Mouse (Mus musculus): ENCODE data around the gene Psma4.
A peak's percentile ranks its signal among the peaks of the same experiment; 100 is the strongest.
"Not testable (repeated sequence)": the region's sequence is repeated elsewhere in the genome, so short reads cannot be mapped to it uniquely, and the experiment has no call there.

Psma4 gene

DNA sequence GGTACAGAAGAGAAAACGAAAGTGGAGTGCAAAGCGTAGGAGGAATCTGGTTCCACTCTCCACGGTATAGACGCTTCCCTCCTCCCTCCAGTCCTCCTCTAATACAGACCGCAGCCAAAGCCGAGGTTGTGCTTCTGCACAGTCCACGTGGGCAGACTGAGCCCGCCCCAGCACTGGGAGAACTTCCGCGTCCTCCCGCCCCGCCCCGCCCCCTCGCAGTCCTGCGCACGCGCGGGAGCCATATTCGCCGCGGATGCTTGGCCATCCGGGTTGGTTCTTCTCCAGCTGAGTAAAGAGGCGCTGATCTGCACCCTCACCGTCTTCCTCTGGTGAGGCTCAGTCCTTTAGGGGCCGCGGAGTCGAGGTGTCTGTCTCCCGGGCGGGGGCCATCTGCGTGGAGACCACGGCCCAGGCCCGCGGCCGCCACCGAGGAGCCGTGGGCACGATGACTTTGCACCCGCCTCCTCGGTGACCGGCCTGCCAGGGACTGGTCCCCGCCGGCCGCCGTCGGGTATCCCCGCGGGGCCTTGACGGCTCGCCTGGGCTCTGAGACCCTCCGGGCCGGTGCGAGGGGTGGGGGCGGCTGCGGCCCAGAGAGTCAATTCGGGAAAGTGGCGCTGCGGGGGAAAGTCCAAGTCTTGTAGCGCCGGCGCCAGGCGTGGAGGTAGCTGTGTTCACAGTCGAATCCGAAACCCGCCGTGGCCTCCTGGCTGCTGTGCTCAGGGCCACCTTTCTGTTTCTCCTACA is at the start of gene Psma4, which contains the start of gene AY074887:
Gene Psma4, plus strand, starts transcription at position 216 of the 747 bp plus-strand sequence.
Gene AY074887, minus strand, starts transcription at position 424 of the 747 bp plus-strand sequence.
- DNase-seq (ENCODE audit: low read depth, low spot score) = peak; percentile 91

DNA sequence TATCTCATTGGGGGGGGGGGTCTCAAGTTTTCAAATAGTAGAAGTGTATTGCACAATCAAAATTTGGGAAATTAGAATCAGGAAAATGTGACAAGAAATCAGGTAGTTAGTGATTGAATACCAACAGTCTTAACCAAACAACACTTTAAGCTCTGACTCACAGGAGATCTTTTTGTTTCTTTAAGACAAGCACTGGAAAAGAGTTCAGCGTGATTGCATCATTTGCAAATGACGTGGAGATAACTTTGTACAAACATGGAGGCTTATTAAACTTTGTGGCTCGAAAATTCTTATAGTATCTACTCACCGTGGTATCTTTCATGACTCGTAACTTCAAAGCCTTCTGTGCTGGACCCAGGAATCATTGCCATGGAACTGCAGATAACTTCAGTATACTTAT is 41.1 kb upstream of the Psma4 start:
- DNase-seq (ENCODE audit: low read depth, low spot score) = no peak

DNA sequence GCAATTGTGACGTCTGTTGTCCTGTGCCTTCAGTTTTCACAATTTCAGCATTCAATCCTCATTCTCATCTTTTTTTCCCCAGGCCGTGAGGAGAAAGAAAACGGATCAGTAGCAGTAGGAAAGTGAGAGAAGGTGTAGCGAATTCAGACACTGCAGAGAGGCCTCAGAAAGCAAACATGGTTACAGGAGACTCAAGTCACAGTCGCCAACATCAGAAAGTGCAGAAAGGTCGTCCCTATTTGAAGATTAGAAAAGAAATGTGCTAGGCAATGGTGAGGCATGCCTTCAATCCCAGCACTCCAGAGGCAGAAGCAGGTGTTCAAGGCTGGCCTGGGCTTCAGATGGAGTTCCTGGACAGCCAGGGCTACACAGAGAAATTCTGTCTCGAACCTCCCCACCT is 35.0 kb upstream of the Psma4 start:
- DNase-seq (ENCODE audit: low read depth, low spot score) = no peak

DNA sequence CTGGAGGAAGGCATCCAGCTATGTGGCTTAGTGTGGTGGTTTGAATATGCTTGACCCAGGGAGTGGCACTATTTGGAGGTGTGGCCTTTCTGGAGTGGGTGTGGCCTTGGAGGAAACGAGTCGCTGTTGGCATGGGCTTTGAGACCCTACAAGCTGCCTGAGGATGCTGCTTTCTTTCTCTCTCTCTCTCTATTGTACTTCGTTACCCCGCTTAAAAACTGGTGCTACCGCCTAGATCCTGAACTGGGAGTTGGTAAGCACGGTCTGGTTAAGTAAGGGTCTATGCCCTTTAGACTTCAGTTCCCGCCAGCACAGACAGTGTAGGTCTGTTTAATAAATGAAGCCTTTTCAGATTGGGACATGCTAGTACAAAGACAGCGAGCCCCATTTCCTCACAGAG is 34.2 kb upstream of the Psma4 start:
- DNase-seq (ENCODE audit: low read depth, low spot score) = peak; percentile 4

DNA sequence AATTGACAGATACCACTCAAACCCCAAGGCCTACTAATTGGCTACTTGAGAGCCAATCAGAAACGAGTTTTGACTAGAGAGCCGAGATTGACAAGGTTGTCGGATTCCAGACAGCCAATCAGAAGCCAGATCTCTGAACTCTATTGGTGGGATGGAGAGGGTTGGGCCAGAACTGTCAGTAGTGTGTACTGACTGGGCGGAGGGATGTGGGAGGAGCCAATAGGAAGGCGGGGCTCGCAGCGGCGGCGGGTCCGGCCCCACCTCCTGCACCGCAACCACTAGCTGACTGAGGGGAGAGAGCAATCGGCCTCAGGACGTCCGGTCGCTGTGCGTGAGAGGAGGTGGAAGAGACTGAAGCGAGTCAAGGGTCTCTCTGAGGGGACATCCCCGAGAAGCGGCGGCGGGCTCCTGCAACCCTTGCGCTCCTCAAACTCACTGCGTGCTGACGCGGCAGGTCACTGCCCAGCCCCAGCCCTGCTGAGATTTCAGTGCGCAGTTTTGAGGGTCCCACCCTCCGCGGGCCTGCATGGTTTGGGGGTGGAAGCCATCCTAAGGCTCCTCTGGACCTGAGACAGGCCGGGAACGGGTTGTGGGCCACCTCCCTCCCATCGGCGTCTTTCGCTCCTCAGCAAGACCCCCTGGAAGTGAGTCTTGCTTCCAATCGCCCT is 33.4 kb upstream of the Psma4 start, which contains the start of gene Hykk:
Gene Hykk, plus strand, starts transcription at position 274 of the 668 bp plus-strand sequence.
- DNase-seq (ENCODE audit: low read depth, low spot score) = peak; percentile 94

DNA sequence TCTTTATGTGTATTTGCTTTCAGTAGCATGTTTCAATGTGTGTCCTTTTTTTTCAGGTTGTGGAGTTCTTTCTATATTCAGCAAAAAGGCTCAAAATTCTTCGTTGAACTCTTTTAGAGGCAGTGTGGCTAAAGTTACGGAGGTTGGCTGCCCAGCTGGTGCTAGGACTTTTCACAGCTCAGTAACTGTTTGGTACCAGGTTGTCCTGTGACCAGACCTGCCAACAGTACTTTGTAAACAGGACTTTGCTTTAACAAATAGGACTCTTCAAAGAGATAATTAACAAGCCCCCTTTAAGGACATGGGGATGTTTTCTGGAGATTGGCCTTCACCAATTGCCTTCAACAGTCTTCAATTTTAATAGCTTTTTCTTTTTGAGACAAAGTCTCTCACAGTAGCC is 32.4 kb upstream of the Psma4 start:
- DNase-seq (ENCODE audit: low read depth, low spot score) = no peak

DNA sequence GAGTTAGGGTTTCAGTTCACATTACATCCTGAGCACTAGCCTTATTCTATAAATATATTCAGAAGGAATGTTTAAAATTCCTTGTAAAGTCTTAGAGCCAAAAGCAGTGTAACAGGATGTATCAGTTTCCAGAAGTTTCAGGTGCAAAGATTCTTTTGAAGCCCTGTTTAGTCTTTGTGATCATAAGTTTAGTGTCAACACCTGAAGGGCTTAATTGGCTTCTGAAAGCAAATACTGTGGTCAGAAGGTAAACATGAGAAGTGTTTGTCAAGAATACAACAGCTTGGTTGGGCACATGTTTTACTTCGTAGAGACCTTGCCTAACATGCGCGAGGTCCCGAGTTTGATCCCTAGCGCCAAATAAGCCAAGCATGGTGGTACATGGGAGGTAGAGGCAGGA is 31.8 kb upstream of the Psma4 start:
- DNase-seq (ENCODE audit: low read depth, low spot score) = no peak

DNA sequence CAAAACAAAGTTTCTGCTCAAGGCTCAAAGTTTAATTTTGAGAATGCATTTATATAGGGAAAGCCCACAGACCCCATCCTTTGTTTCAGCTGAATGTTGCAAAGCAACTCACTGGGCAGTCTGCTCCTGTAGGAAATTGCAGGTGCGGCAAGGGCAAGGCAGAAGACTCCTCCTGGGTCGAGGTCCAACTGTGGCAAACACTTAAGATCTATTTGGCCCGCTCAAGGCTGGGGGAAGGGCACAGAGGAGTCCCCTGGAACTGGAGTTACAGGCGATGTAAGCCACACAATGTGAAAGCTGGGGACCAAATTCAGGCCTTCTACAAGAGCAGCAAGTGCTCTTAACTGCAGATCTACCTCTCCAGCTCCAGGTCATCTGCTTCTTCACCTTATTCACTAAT is 30.6 kb upstream of the Psma4 start:
- DNase-seq (ENCODE audit: low read depth, low spot score) = no peak

DNA sequence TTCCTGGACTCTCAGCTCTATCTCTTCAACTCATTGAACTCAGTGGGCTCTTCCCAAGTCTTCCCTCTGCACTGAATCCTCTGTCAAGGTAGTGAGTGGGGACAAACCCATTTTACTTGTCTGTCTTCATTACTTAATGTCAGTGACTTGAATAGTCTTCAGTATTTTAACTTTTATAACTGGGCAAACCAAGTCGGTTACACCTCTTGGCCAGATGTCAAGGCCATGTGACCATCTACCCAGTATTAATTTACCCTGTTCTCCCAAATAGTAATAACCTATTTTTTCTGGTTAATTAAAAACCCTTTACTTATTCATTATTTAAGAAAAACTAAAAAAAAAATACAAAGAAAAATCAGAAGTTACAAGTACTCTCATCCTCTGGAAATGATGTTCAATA is 19.8 kb upstream of the Psma4 start:
- DNase-seq (ENCODE audit: low read depth, low spot score) = no peak

DNA sequence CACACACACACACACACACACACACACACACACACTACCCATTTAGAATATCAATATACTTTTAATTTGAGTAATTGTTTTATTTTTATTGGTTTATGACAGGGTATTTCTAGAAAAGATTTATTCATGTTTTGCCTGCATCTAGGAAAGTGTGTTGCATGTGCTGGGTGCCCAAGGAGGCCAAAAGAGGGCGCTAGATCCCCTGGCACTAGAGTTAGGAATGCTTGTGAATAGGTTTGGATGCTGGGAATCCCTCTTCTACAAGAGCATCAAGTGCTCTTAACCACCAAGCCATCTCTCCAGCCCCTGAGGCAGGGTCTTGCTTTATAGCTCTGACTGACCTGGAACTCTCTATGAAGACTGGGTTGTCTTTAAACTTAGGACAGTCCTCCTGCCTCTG is 18.8 kb upstream of the Psma4 start:
- DNase-seq (ENCODE audit: low read depth, low spot score) = no peak

DNA sequence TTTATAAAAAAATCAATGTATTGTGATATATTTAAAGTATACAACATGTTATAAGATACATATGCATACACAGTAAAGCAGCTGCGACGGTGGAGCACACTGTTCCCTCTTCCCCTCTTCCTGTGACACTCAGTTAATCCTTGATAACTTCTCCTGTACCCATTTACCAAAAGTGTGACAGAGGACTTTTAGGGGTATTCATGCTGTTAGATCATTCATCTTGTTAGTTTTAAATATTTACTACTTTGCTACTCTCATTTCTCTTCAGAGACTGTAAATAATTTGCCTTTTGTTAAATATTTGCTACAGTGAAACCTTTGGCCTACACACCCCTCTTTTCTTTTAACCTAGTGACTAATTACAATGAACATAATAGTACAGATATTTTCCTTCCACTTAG is 18.2 kb upstream of the Psma4 start:
- DNase-seq (ENCODE audit: low read depth, low spot score) = no peak

DNA sequence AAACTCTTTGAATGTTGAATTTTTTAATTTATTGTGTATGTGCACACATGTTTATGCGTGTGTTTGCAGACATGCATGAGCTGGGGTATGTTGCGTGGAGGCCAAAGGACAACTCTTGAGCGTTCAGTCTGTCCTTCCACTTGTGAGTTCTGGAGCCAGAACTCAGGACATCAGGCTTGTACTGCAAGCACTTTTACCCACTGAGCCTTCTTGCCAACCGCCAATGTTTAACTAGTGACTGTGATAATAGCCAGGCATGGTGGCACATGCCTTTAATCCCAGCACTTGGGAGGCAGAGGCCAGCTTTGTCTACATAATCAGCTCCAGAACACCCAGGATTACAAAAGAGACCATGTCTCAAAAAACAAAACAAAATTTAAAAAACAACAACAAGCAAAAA is 8.5 kb upstream of the Psma4 start:
- no peak for DNase-seq (ENCODE audit: low read depth, low spot score)

DNA sequence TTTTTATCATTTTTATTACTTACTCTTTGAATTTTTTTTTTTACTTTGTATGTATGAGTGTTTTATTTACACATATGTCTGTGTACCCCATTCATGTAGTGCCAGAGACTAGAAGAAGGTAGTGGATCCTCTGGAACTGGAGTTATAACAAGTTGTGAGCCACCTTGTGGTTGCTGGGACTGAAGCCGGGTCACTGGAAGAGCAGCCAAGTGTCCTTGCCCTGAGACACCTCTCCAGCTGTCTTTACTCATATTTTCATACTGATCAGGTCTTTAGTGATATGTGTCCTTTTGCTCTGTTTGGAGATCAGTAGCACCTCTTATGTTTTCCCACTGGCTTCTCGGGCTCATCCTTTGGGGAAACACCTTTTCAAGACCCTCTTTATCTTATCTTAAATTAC is 6.1 kb upstream of the Psma4 start:
- DNase-seq (ENCODE audit: low read depth, low spot score) = no peak

DNA sequence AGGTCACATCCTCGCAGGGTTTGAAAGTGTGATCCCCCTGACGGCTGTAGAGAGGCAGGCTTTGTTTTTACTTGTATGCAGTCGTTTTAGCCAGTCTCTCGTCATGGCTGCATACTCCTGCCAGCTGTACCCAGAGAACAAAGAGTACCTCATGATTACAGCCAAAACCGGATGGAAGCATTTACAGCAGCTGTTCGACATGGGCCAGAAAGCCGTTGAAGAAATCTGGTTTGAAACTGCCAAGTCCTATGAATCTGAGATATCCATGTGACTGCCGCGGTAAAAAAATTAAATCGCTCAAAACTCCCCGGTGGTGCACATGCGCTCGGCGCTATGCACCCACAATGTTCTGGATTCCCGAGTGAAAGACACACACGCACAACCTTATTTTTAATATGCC is 4.3 kb upstream of the Psma4 start:
- DNase-seq (ENCODE audit: low read depth, low spot score) = no peak

DNA sequence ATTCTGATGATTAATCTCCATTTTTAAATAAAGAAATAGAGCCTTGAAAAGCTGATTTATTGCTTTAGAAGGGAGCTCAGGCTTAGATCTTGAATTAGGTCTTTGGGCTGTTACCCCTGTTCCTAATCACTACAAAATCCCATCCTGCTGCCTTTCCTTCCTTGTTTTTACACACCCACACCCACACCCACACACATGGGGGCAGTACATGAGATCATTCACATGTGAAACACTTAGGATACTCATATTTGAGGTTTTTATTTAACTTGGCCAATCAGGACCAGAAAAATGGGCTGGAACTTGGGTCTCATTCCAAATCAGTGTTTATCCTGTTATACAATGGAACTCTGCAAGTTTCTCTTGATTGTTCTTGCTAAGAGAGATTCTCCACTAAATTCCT is 1.1 kb upstream of the Psma4 start:
- DNase-seq (ENCODE audit: low read depth, low spot score) = no peak

DNA sequence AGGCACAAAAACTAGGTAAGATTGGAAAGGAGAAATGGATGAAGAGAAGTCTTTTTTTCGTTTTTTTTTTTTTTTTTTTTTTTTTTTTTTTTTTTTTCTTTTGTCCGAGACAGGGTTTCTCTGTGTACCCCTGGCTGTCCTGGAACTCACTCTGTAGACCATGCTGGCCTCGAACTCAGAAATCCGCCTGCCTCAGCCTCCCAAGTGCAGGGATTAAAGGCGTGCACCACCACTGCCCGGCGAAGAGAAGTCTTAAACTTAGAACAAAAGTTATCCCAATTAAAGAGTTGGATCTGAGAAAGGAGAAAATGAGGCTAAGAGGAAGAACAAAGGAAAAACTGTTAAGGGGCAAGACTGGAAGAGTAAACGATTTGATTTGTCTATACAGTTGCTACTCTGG is 428 bp upstream of the Psma4 start:
- DNase-seq (ENCODE audit: low read depth, low spot score) = not testable (repeated sequence)

DNA sequence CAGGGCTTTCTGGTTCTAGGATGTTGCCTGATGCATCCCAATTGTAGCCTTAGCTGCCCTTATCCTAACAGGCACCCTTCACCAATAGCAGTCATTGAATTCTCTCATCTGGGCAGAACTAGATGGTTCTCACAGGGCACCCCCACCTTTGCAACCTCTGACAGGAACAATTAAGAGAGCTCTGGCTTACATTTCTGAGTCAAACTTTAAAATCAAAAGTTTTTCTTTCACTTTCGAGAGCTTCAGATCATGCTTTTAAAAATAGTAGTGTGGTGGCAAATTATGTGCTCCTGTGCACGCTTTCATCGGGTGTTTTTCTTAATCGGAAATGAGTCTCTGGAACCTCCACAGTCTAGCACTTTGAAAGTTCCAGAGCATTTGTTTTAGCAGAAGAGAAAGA is 10.5 kb downstream of the Psma4 start:
- no peak for DNase-seq (ENCODE audit: low read depth, low spot score)

DNA sequence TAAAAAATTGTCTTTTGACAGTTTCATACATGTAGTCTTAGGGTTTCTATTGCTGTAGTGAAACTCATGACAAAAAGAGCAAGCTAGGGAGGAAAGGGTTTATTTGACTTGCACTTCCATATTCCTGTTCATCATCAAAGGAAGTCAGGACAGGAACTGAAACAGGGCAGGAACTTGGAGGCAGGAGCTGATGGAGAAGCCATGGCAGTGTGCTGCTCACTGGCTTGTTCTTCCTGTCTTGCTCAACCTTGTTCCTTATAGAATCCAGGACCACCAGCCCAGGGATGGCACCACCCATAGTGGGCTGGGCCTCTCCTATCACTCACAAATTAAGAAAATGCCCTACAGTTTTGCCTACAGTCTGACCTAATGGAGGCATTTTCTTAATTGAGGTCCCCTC is 13.1 kb downstream of the Psma4 start:
- DNase-seq (ENCODE audit: low read depth, low spot score) = no peak

DNA sequence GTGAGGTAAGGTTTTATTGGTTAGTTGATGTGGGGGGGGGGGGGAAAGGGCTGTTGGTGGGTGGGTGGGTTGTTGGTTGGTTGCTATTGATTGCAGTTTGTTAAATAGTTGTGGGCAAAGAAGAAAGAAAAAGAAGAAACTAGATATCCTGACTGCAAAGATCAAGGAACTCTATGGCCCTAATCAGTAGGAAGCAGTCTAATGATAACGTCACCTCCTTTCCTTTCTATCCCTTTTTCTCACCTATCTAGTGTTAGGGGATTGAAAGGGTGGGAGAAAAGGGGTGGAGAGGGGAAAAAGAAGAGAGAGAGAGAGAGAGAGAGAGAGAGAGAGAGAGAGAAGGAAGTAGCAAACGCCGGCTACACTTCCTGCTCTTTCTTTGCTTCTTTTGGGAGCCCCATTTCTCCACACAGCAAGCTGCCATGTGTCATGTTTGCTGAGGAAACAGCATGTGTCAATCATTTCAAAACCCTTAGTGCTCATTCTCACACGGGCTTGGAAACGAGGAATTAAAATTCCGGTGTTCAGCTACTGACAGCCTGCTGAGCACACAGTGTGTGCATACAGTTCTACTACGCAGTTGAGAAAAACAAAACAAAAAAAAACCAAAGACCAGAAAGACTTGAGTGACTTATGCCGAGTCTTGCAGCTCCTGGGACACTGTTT is 19.5 kb downstream of the Psma4 start:
- no peak for DNase-seq (ENCODE audit: low read depth, low spot score)

DNA sequence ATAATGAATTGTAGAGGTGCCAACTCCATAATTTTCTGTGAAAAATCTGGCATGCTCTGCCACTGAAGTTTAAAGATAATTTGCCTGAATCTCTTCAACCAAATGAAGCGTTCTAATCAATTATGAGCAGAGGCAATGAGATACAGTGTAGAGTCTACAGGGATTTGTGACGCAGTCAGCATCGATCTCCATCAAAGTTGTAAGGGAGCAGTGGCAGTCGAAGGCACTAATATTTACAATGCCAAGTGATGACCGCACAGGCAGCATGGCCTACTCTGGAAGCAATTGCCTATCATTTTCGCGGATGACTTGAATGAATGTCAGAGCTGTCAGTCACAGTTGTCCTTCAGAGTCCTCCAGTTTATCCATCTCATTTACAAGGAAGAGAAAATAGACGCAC is 30.1 kb downstream of the Psma4 start, which contains the start of gene Chrna5:
Gene Chrna5, plus strand, starts transcription at position 207 of the 400 bp plus-strand sequence.
- DNase-seq (ENCODE audit: low read depth, low spot score) = peak; percentile 8

DNA sequence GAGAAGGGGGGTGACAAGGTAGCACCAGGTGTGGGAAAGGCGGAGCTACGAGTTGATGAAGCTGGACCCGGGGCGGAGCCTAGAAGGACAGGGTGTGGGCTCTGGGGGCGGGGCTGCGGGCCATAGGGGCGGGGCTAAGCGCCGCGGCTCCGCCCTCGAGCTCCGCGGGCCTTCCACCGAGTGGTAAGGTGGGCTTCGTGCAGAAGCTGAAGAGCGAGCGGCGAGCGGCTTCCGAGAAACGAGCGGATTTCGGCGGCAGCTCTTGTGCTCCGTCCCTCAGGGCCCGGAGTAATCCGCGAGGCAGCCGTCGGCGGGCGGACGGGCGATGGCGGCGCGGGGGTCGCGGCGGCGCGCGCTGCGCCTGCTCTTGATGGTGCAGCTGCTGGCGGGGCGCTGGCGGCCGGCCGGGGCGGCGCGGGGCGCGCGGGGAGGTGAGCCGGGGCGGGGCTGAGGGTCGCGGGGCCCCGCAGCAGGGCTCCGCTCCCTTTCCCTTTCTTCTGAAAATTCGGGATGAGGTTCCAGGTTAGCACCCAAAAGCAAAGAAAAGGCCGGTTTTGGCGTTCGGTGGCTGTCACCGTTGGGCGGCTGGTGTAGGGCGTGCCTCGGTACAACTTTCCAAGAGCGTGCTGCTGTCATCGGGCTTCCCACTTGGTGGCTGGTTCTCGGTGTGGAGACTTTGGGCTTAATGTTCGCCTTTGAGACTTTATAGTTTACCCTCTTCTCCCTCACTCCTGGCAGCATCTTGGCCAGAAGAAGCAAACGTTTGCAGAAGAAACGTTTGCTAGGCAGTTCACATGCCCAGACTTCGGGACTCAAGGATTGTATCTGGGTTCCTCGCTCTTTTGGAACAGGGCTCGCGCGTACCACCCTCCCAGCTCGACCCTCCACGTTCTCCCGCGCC is 31.0 kb downstream of the Psma4 start:
- DNase-seq (ENCODE audit: low read depth, low spot score) = peak; percentile 68

DNA sequence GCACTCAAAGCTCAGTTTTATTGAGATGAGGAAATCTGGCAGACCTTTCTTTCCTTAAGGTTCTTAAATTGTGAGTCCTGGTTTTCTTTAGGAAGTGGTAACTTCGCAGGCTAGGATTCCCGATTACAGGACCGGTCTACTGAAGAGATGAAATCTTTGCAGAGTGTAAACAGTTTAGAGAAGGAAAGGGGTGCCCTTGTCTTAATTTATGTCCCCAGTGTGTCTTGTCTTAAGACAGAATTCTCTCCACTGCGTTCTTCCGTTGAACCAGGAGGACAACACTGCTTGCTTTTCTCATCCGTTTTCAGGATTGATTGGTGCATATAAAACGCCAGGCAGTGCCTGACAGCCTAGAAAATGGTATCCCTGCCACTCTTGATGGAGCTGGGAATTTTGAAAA is 31.8 kb downstream of the Psma4 start:
- DNase-seq (ENCODE audit: low read depth, low spot score) = peak; percentile 6
